Comparison of ENCODE assay signal across 10 mouse cellular contexts in the genomic region with DNA sequence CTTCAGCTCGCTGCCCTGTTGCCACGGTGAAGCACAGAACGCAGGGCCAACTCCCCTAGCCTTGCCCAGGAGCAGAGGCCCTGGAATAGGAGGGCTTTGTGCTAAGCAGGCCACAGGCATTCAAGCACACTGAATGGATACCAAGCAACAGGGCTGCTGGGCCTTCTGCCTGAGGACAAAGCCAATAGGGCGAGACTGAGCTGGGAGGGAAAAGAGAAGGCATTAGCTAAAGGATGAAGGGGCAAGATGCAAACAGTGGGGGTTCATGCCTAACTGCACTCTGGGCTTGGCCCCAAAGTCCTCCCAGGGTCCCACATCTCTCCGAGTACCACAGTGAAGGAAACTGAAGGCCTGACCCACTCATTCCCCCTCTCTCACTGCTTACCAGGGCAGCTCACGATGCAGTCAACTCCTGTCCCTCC. TPM values are rescaled to one million over a fixed set of nuclear protein-coding genes. Genes with fewer than 3 reads are reported as not detected.
DNase-seq lines count a peak whose midpoint lies in the region; ATAC-seq and TF ChIP-seq lines count a peak whose summit lies in the region.
"Had no signal": no experiment of that assay in that cellular context is flagged by ENCODE, and none has a peak within 500 bp of the region (broad histone marks: within the 10 kb centered on the region; RNA-seq: fewer than 3 reads in every experiment).

No protein-coding gene starts in this region.

- WGBS in forebrain, postnatal 0 days = 12% methylated on average over 6 of the region's 6 CpGs
- 78% methylated on average over 6 of the region's 6 CpGs for WGBS in heart, embryonic 11.5 days (ENCODE audit: insufficient replicate concordance)

- H3K9ac ChIP-seq in forebrain, postnatal 0 days = no peak overlapping the region
- no peak overlapping the region for H3K9ac ChIP-seq in heart, embryonic 11.5 days (ENCODE audit: low read depth, low read length)

- H3K4me3 ChIP-seq in forebrain, postnatal 0 days (ENCODE audit: low read depth, low read length) = no peak overlapping the region
- no peak overlapping the region for H3K4me3 ChIP-seq in heart, embryonic 11.5 days (ENCODE audit: low read depth, low read length)

- ATAC-seq in forebrain, postnatal 0 days = peak; percentile 97
- no peak for ATAC-seq in heart, embryonic 11.5 days (replicated peaks; ENCODE audit: insufficient number of reproducible peaks, low FRiP score, low TSS enrichment)

- intact Hi-C loops in left cerebral cortex, postnatal 36 days (cut with DNase I) = no loop called here

- no peak overlapping the region for H3K4me2 ChIP-seq in forebrain, postnatal 0 days (ENCODE audit: low read depth)
- H3K4me2 ChIP-seq in heart, embryonic 11.5 days = no peak overlapping the region

- peak overlapping the region; percentile 71 for H3K27ac ChIP-seq in forebrain, postnatal 0 days (ENCODE audit: low read depth, low read length)
- no peak overlapping the region for H3K27ac ChIP-seq in heart, embryonic 11.5 days (ENCODE audit: low read depth, low read length)

- H3K9me3 ChIP-seq in forebrain, postnatal 0 days (ENCODE audit: low read length) = no peaks in the 10 kb centered on the region
- H3K9me3 ChIP-seq in heart, embryonic 11.5 days (replicated peaks; ENCODE audit: control insufficient read depth, low read length) = no peaks in the 10 kb centered on the region

- 0 out of 2 replicates have a peak, but pooled peaks cover 5% of the 10 kb centered on the region for H3K36me3 ChIP-seq in forebrain, postnatal 0 days (ENCODE audit: insufficient read depth)
- no peaks in the 10 kb centered on the region for H3K36me3 ChIP-seq in heart, embryonic 11.5 days (ENCODE audit: control insufficient read depth, insufficient read depth, low read length)

- peak; percentile 67 for DNase-seq in right cerebral cortex, adult 18-20 months
- no peak for DNase-seq in right cerebral cortex, postnatal 25 days
- peak; percentile 64 for DNase-seq in forebrain, postnatal 0 days
- DNase-seq in left cerebral cortex, postnatal 36 days (ENCODE audit: low spot score in 2 of 2) = peak; percentile 37 to 43
- peak; percentile 38 for DNase-seq in right cerebral cortex, postnatal 4 days
- DNase-seq in kidney, postnatal 4 days = no peak
- DNase-seq in thymus, postnatal 25 days = no peak
- DNase-seq: gastrocnemius, postnatal 25 days; lung, postnatal 36 days had no signal

- no peak for TF ChIP-seq CTCF in forebrain, postnatal 0 days (IDR thresholded peaks at IDR 0.05; ENCODE audit: low read depth)

- H3K27me3 ChIP-seq in forebrain, postnatal 0 days (ENCODE audit: insufficient read depth, low read length) = no peaks in the 10 kb centered on the region
- H3K27me3 ChIP-seq in heart, embryonic 11.5 days (ENCODE audit: control insufficient read depth, insufficient read depth, low read length) = no peaks in the 10 kb centered on the region

- no peaks in the 10 kb centered on the region for H3K4me1 ChIP-seq in forebrain, postnatal 0 days (ENCODE audit: insufficient read depth)
- H3K4me1 ChIP-seq in heart, embryonic 11.5 days (ENCODE audit: control insufficient read depth, insufficient read depth, low read length) = no peaks in the 10 kb centered on the region

RNA-seq across cellular contexts. Expression of a gene that starts 12.8 kb away (rescaled TPM):
- total RNA-seq in forebrain, postnatal 0 days (2014; rRNA removed) = 49.9 and 55.6 TPM in 2 replicates
- 39.1 and 49.1 TPM in 2 replicates for polyA plus RNA-seq in forebrain, postnatal 0 days (2015; fragmentation: Nextera tagmentation; extraction: Ambion mirVana)
- 100 to 1,000 TPM; 172 to 183 TPM for total RNA-seq in left cerebral cortex, postnatal 36 days (2021)
- 3.6 and 5.6 TPM in 2 replicates for polyA plus RNA-seq in heart, embryonic 11.5 days (2014; fragmentation: Nextera tagmentation; extraction: Ambion mirVana)

RNA-seq across cellular contexts. Expression of a gene that starts 54.0 kb away (rescaled TPM):
- 31.8 and 41.2 TPM in 2 replicates for total RNA-seq in forebrain, postnatal 0 days (2014; rRNA removed)
- 17.2 and 19.8 TPM in 2 replicates for polyA plus RNA-seq in forebrain, postnatal 0 days (2015; fragmentation: Nextera tagmentation; extraction: Ambion mirVana)
- 10 to 100 TPM; 67.8 to 76.6 TPM for total RNA-seq in left cerebral cortex, postnatal 36 days (2021)
- 16.1 and 17.5 TPM in 2 replicates for polyA plus RNA-seq in heart, embryonic 11.5 days (2014; fragmentation: Nextera tagmentation; extraction: Ambion mirVana)

Comparison
In these comparisons a context has a peak if more than half of its experiments do, and no peak if none do; other contexts are left out.
1. DNase-seq: peak in right cerebral cortex, adult 18-20 months (single experiment), forebrain, postnatal 0 days (single experiment), left cerebral cortex, postnatal 36 days (2 of 2) and right cerebral cortex, postnatal 4 days (single experiment); none in right cerebral cortex, postnatal 25 days (single experiment), kidney, postnatal 4 days (0 of 2) and thymus, postnatal 25 days (single experiment).